Mouse (Mus musculus): ENCODE measurements around the gene Gm49396.

GRCm38 (mm10) chr7:30614454-30614853 is 51.3 kb downstream of the Gm49396 start:
- TF ChIP-seq CTCF (IDR thresholded peaks at IDR 0.05; ENCODE audit: low read depth, low read length): no peak
- TF ChIP-seq POLR2A (IDR thresholded peaks at IDR 0.05; ENCODE audit: borderline replicate concordance, low read depth, low read length): no peak
